Mouse (Mus musculus) naive thymus-derived CD4-positive, alpha-beta T cell, adult 2 months (primary cell): ENCODE data around the gene Sult2a4.
"Not testable (repeated sequence)": the region's sequence is repeated elsewhere in the genome, so short reads cannot be mapped to it uniquely, and the experiment has no call there.

Source experiments
- DNase-seq: peaks from one replicate; pipeline ENCODE4 v3.0.0-alpha.2; 2011; ENCODE audit warnings: low read depth

Sult2a4 gene

GRCm38 (mm10) chr7:13989507-13989906 is at the start of gene Sult2a4:
Gene Sult2a4 (minus strand): TSS chr7:13989607.
- not testable (repeated sequence) for DNase-seq

GRCm38 (mm10) chr7:14030831-14031230 is 41.4 kb upstream of the Sult2a4 start:
- DNase-seq, result not testable (repeated sequence)

- DNase-seq, result no peak
Measured at GRCm38 (mm10) chr7:14013083-14013482, 23.7 kb upstream of the Sult2a4 start.

GRCm38 (mm10) chr7:14010686-14011085 is 21.3 kb upstream of the Sult2a4 start:
- not testable (repeated sequence) for DNase-seq
